Mouse (Mus musculus) liver, embryonic 13.5 days (tissue): ENCODE results near the gene Gm2431. TPM values are rescaled to one million over a fixed set of nuclear protein-coding genes. Genes with fewer than 3 reads are reported as not detected.
"Not testable (repeated sequence)": the region's sequence is repeated elsewhere in the genome, so short reads cannot be mapped to it uniquely, and the experiment has no call there.

Source experiments
- ATAC-seq: fragments of 200-750 bp; cut with Nextera tagmentation; 2 replicates; pipeline ENCODE4 v1.8.0; 2017; ENCODE audit warnings: low read depth, mild to moderate bottlenecking, moderate number of reproducible peaks, moderate library complexity
- DNase-seq: peaks from one replicate; pipeline ENCODE4 v3.0.0; 2022
- H3K27ac ChIP-seq: fragments of 300-500 bp; sonication (generic); 2 replicates; pipeline ENCODE4 v1.5.1; 2015; ENCODE audit warnings: moderate library complexity, mild to moderate bottlenecking, inconsistent platforms
- H3K27me3 ChIP-seq: fragments of 300-500 bp; sonication (generic); 2 replicates; pipeline ENCODE4 v1.6.1; 2015; ENCODE audit warnings: mild to moderate bottlenecking, inconsistent platforms
- H3K36me3 ChIP-seq: fragments of 300-500 bp; sonication (generic); 2 replicates; pipeline ENCODE4 v1.6.1; 2015; ENCODE audit warnings: mild to moderate bottlenecking, inconsistent platforms
- H3K4me1 ChIP-seq: fragments of 300-500 bp; sonication (generic); replicated peaks from 2 replicates; pipeline ENCODE4 v1.6.1; 2015; ENCODE audit warnings: inconsistent platforms
- H3K4me2 ChIP-seq: fragments of 300-500 bp; sonication (generic); 2 replicates; pipeline ENCODE4 v1.6.1; 2015; ENCODE audit warnings: inconsistent platforms, mild to moderate bottlenecking, moderate library complexity
- H3K4me3 ChIP-seq: fragments of 300-500 bp; sonication (generic); replicated peaks from 2 replicates; pipeline ENCODE4 v1.5.1; 2015; ENCODE audit warnings: mild to moderate bottlenecking, inconsistent platforms
- H3K9ac ChIP-seq: fragments of 300-500 bp; sonication (generic); 2 replicates; pipeline ENCODE4 v1.6.1; 2015; ENCODE audit warnings: mild to moderate bottlenecking, inconsistent platforms
- H3K9me3 ChIP-seq: fragments of 300-500 bp; sonication (generic); replicated peaks from 2 replicates; pipeline ENCODE4 v1.6.1; 2016; ENCODE audit warnings: inconsistent platforms
- WGBS: fragments of 180-500 bp; shearing (Covaris S2); methylation state at CpG from one replicate; pipeline ENCODE4 v1.1.7; 2015; ENCODE audit not compliant: insufficient replicate concordance; 5-methylcytosine and 5-hydroxymethylcytosine counted together
- polyA plus RNA-seq: library from polyadenylated mRNA; unstranded; fragments of >200 nt; fragmentation: Nextera tagmentation; extraction: Ambion mirVana; gene quantifications from 2 replicates; pipeline ENCODE4 v1.2.1, GENCODE M21; 2015

The Gm2431 gene
- not detected in 2 replicates for polyA plus RNA-seq

DNA sequence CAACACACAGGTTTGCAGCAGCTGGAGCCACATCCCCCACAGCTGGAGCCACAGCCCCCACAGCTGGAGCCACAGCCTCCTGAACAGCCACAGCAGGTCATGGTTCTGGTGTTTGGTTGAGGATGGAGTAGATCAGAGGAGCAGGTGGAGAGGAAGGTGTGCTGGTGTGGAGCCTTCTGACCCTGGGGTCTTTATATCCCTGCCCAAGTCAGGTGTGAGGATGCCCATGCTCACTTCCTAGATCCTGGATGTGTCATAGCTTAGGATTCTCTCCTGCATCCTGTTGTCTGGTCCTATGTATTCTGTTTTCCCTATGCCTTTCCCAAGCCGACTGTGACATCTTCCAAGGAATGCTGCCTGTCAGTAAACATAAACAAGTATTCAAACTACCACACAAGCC lies at the start of gene Gm2431:
Gene Gm2431, minus strand, starts transcription at position 101 of the 400 bp plus-strand sequence.
- DNase-seq, H3K9ac ChIP-seq, H3K9me3 ChIP-seq, H3K27me3 ChIP-seq, ATAC-seq, H3K4me2 ChIP-seq, H3K4me3 ChIP-seq, H3K36me3 ChIP-seq, H3K27ac ChIP-seq, H3K4me1 ChIP-seq: not testable (repeated sequence)
- 32% methylated on average over 1 of the region's 1 CpGs for WGBS

- H3K9ac ChIP-seq, H3K4me1 ChIP-seq, H3K4me3 ChIP-seq, H3K4me2 ChIP-seq, H3K27ac ChIP-seq, ATAC-seq, DNase-seq, H3K9me3 ChIP-seq, H3K36me3 ChIP-seq: not testable (repeated sequence)
- peaks cover 13% of the 10 kb centered on the region for H3K27me3 ChIP-seq
- WGBS, result 75% methylated on average over 1 of the region's 1 CpGs
These were observed 45.8 kb upstream of the Gm2431 start for GRCm38 (mm10) chr7:142303929-142304328.

- Histone ChIP-seq H3K9ac (no peak within 1 kb of the TSS), H3K4me1 (0 out of 2 replicates have a peak, but pooled peaks cover 2% of the 10 kb centered on the region), H3K4me3 (no peak within 1 kb of the TSS), H3K36me3 (no peaks in the 10 kb centered on the region), H3K9me3 (no peaks in the 10 kb centered on the region), H3K27me3 (peaks cover 13% of the 10 kb centered on the region), H3K27ac (no peak within 1 kb of the TSS), H3K4me2 (no peak within 1 kb of the TSS)
- DNase-seq, result no peak
- ATAC-seq, result no peak
- 16% methylated on average over 3 of the region's 3 CpGs for WGBS
These were observed 45.1 kb upstream of the Gm2431 start, which contains the start of gene Krtap5-4 for GRCm38 (mm10) chr7:142303249-142303648. Gene Krtap5-4, plus strand, starts transcription at chr7:142303549.

DNA sequence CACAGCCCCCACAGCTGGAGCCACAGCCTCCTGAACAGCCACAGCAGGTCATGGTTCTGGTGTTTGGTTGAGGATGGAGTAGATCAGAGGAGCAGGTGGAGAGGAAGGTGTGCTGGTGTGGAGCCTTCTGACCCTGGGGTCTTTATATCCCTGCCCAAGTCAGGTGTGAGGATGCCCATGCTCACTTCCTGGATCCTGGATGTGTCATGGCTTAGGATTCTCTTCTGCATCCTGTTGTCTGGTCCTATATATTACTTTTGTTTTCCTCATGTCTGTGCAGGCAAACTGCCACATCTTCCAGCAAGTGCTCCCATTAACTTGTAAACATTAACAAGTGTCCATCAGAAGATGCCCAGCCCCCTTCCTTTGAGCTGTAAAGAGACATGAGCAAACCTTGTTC lies 38.9 kb upstream of the Gm2431 start, which contains the start of gene Krtap5-1:
Gene Krtap5-1, minus strand, starts transcription at position 101 of the 400 bp plus-strand sequence.
- not testable (repeated sequence) for H3K4me1 ChIP-seq, H3K27me3 ChIP-seq, H3K27ac ChIP-seq, H3K4me3 ChIP-seq, H3K36me3 ChIP-seq, DNase-seq, H3K4me2 ChIP-seq, H3K9me3 ChIP-seq, H3K9ac ChIP-seq, ATAC-seq

DNA sequence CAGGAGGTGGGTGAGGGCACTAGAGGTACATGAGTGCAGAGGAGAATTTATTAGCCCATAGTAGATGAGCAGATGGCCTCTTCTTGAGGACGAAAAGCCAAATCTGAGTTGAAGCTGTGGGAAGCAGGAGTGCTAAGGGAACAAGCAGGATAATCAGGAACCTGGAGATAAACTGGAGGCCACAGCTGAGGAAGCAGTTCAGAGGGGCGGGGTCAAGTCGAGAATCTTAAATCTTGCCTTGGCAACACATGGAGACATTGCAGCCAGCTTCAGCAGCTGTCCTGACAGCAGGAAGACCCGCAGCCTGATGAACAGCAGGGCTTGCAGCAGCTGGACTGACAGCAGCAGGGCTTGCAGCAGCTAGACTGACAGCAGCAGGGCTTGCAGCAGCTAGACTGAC lies 38.0 kb upstream of the Gm2431 start:
- H3K27ac ChIP-seq, H3K27me3 ChIP-seq, H3K9me3 ChIP-seq, H3K4me2 ChIP-seq, DNase-seq, H3K9ac ChIP-seq, H3K4me3 ChIP-seq, H3K4me1 ChIP-seq, H3K36me3 ChIP-seq, ATAC-seq: not testable (repeated sequence)
- WGBS, result 14% methylated on average over 4 of the region's 4 CpGs

GRCm38 (mm10) chr7:142295418-142295817 lies 37.3 kb upstream of the Gm2431 start:
- Histone ChIP-seq H3K27me3 (peaks cover 4% of the 10 kb centered on the region), H3K36me3 (no peaks in the 10 kb centered on the region), H3K4me3 (no peak overlapping the region), H3K9me3 (no peaks in the 10 kb centered on the region), H3K27ac (no peak overlapping the region), H3K4me2 (no peak overlapping the region), H3K4me1 (no peaks in the 10 kb centered on the region), H3K9ac (no peak overlapping the region)
- ATAC-seq (no peak), DNase-seq (no peak)

GRCm38 (mm10) chr7:142293851-142294250 lies 35.7 kb upstream of the Gm2431 start:
- H3K27ac ChIP-seq, H3K27me3 ChIP-seq, ATAC-seq, DNase-seq, H3K9ac ChIP-seq, H3K4me3 ChIP-seq, H3K4me1 ChIP-seq, H3K9me3 ChIP-seq, H3K4me2 ChIP-seq, H3K36me3 ChIP-seq: not testable (repeated sequence)
- 2% methylated on average over 2 of the region's 2 CpGs for WGBS

DNA sequence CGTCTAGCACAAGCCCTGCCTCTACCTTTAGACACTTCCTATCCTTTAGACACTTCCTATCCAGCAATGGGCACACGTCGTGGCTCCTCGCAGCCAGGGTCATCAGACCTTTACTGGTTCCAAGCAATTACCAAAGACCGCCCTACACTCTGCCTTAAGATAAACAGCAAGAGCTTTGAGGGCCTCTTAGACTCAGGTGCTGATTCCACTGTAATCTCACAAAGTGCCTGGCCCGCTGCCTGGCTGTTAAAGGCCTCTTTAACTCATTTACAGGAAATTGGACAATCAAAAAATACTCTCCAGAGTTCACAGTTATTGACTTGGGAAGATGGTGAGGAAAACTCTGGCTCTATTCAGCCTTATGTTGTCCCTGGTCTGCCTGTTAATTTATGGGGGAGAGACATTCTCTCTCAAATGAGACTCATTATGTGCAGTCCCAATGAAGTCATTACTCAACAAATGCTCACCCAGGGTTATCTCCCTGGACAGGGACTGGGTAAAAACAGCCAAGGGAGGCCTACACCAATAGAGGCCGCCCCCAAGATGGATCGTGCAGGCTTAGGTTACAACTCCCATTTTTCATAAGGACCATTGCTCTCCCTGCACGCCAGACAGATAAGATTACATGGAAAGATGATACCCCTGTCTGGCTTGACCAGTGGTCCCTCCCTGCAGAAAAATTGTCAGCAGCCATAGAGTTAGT lies 27.9 kb upstream of the Gm2431 start:
- not testable (repeated sequence) for H3K27ac ChIP-seq, H3K36me3 ChIP-seq, H3K4me2 ChIP-seq, H3K9me3 ChIP-seq, H3K9ac ChIP-seq, ATAC-seq, H3K4me3 ChIP-seq, DNase-seq, H3K4me1 ChIP-seq
- WGBS, result 58% methylated on average over 9 of the region's 9 CpGs
- peaks cover 48% of the 10 kb centered on the region for H3K27me3 ChIP-seq

DNA sequence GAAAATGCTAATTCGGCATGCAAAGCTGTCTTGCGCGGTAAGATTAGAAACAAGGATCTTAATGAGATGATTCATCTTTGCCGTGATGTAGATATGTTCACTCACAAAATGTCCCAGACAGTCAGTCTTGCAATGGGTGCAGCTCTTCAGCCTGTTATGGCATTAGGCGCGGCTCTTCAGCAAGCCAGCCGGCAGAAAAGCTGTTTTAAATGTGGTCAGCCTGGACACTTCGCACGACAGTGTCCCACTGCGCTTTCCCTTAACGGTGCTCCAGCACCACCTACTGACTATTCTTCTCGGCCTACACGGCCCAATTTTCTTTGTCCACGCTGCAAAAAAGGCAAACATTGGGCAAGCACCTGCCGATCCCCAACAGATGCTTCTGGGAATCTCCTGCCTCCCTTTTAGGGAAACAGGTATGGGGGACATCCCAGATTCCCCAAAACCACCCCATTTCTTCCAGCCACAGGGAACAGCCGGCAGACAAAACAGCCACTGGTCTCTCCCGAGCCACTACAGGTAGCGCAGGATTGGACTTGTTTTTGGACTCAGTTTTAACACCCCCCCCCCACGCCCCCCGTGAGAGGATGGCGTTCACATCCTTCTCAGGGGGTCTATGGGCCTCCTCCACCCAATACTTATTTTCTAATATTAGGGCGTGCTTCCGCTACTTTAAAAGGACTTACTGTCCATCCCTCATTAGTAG lies 27.1 kb upstream of the Gm2431 start:
- Histone ChIP-seq H3K36me3 (no peaks in the 10 kb centered on the region), H3K4me1 (peaks cover 7% of the 10 kb centered on the region), H3K9ac (no peak overlapping the region), H3K4me2 (peak overlapping the region; percentile 73), H3K27ac (no peak overlapping the region), H3K4me3 (peak overlapping the region; percentile 59; the same call in 1 of the 2 replicates), H3K27me3 (peaks cover 48% of the 10 kb centered on the region), H3K9me3 (no peaks in the 10 kb centered on the region)
- ATAC-seq (no peak), DNase-seq (no peak)
- WGBS, result 26% methylated on average over 23 of the region's 23 CpGs

GRCm38 (mm10) chr7:142284615-142285080 lies 26.5 kb upstream of the Gm2431 start:
- Histone ChIP-seq H3K27ac (no peak overlapping the region), H3K4me2 (peak overlapping the region; percentile 73), H3K36me3 (no peaks in the 10 kb centered on the region), H3K4me1 (peaks cover 7% of the 10 kb centered on the region), H3K4me3 (peak overlapping the region; percentile 59), H3K9me3 (no peaks in the 10 kb centered on the region), H3K9ac (peak overlapping the region; percentile 50), H3K27me3 (peaks cover 48% of the 10 kb centered on the region)
- no peak for ATAC-seq
- DNase-seq, result peak; percentile 70
- WGBS, result under 1% methylated on average over 19 of the region's 19 CpGs

DNA sequence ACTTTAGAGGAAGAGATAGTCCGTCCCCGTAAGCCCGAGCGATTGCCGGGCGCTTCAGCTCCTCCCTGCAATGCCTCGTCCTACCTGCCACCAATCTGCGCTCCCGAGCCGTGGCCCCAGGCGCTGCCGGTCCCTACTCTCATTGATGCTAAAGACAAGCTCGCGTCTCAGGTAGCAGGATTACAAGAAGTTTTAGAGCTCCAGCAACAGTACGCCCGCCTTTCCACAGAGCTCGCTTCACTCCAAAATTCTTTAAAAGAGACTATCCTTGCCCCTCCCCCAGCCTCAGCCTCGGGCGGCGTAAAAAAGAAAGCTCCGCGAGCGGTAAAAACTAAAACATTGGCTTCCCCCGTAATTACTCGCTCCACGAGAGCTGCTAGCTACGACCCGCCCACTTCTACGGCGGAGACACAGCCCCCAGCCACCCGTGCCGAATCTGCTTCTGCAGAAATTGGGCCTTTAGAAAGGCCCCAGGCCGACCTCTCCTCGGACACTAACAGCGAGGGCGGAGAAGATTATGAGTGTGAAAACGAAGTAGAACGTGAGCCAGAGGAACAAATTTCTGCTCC lies 26.0 kb upstream of the Gm2431 start:
- ATAC-seq (peak; percentile 50; the same call in 1 of the 2 replicates), DNase-seq (peak; percentile 13)
- Histone ChIP-seq H3K27me3 (peaks cover 52% of the 10 kb centered on the region), H3K27ac (no peak overlapping the region), H3K4me3 (peak overlapping the region; percentile 59), H3K9ac (peak overlapping the region; percentile 50), H3K4me2 (peak overlapping the region; percentile 73), H3K36me3 (no peaks in the 10 kb centered on the region), H3K4me1 (peaks cover 7% of the 10 kb centered on the region), H3K9me3 (no peaks in the 10 kb centered on the region)
- under 1% methylated on average over 38 of the region's 38 CpGs for WGBS
